Mouse (Mus musculus) lung, postnatal 25 days (tissue): ENCODE measurements around the gene Mis12.

Experiments used
- DNase-seq: peaks from one replicate; pipeline ENCODE4 v3.0.0; 2022; ENCODE audit warnings: low spot score

Gene Mis12

GRCm38 (mm10) chr11:71019201-71020068 is at the start of gene Mis12, which contains the start of gene Derl2:
Mis12 (plus strand) TSS chr11:71019611.
Derl2 (minus strand) TSS chr11:71019841.
- DNase-seq, result peak; percentile 100

DNA sequence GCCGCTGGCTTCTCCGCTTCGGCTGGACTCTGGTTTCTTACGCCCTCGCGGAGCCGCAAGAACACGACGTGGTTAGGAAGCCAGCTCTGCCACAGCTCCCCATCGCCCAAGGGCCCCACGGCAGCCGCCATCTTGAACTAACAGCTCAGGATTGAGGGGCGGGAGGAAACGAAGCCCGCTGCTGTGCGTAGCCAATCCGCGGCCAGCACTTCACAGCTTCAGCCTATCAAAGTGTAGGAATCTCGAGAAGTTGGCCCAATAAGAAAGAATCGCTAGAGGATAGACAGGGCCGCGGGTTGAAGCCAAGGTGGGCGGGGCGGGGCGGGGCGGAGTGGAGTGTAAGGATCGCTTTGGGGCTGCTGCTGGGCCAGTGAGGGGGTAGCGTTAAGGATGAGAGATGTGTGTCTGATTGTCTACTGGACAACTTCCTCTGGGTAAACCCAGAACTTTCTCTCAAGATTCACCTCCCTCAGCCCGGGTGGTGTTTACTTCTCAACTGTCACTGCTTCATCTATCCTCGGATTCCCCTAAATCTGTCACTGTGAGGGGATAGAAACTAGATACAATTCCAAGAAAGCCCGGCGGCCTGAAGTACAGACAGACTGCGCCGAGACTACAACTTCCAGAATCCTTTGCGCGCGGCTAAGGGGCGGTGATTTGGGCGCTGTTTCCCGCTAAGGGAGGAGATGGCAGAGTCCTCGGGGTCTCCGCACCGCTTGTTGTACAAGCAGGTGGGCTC is 49.4 kb upstream of the Mis12 start, which contains the start of the genes Nup88 and Rpain:
Gene Nup88 (minus strand): TSS at position 153 of the 739 bp plus-strand sequence.
Gene Rpain (plus strand): TSS at position 393 of the 739 bp plus-strand sequence.
- peak; percentile 96 for DNase-seq

GRCm38 (mm10) chr11:70970560-70971540 is 48.6 kb upstream of the Mis12 start:
- DNase-seq, result peak; percentile 58

DNA sequence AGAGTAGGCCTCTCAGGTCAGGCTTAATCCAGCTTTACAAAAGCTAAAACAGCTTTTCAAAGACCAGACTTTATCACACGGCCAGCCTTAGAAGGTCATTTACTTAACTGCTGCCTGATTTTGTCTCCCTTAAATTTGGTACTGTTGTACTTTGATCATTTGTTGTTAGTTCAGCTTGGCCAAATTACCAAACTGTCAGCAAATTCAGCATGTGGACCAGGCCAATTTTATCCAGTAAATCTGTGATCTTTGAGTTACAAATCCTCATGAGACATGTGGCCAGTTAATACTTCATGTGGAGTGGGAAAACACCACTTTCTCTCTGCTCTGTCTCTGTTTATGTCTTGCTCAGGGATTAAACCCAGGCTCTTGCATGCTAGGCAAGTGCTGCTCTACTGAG is 46.8 kb upstream of the Mis12 start:
- DNase-seq, result no peak

DNA sequence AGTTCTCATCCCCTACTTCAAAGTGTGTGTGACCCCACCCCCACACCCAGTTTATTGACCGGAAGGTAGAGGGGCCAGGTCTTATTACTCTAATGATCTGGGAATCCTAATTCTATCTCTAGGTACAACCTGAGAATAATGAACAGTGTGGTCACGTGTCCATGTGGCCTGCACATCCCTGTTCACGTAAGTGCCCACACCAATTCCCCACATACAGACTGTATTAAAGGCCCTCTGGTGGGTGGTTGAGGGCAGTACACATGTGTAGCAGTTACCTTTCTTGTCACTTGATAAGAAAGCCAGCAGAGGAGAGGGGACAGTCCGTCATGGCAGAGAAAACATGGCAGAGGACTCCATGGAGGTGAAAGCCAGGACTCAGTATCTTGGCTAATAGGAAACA is 45.5 kb upstream of the Mis12 start:
- DNase-seq, result no peak

DNA sequence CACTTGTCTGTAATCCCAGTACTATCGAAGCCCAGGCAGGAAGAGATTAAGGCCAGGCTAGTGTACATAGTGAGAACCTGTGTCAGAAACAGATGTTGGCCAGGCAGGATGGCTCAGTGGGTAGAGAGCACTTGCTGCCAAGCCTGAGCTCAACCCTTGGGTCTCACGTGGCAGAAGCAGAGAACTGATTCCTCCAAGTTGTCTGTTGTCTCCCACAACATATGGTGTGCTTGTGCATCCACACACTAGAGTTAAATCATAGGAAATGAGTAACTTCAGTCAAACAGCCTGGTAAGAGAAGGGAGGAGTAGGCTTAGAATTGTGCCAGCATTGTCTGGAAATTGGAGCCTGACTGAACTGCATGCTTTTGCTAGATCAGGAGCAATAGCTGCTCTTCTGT is 44.2 kb upstream of the Mis12 start:
- DNase-seq, result no peak

GRCm38 (mm10) chr11:70977293-70977692 is 42.1 kb upstream of the Mis12 start:
- no peak for DNase-seq

- no peak for DNase-seq
These were observed 39.2 kb upstream of the Mis12 start for GRCm38 (mm10) chr11:70980232-70980631.

- DNase-seq, result no peak
These were observed 38.5 kb upstream of the Mis12 start for GRCm38 (mm10) chr11:70980751-70981510.

- no peak for DNase-seq
These were observed 37.4 kb upstream of the Mis12 start for GRCm38 (mm10) chr11:70982030-70982429.

- peak; percentile 93 for DNase-seq
These were observed 36.7 kb upstream of the Mis12 start, which contains the start of gene C1qbp for GRCm38 (mm10) chr11:70982557-70983228. C1qbp (minus strand) TSS chr11:70983026.

- no peak for DNase-seq
These were observed 18.2 kb upstream of the Mis12 start for GRCm38 (mm10) chr11:71001167-71001566.

- no peak for DNase-seq
These were observed 15.6 kb upstream of the Mis12 start for GRCm38 (mm10) chr11:71003611-71004315.

GRCm38 (mm10) chr11:71004316-71004773 is 15.1 kb upstream of the Mis12 start, which contains the start of gene Dhx33:
Dhx33 (minus strand) TSS chr11:71004437.
- peak; percentile 98 for DNase-seq

GRCm38 (mm10) chr11:71005046-71005445 is 14.4 kb upstream of the Mis12 start:
- no peak for DNase-seq

GRCm38 (mm10) chr11:71007026-71007425 is 12.4 kb upstream of the Mis12 start:
- DNase-seq, result no peak

DNA sequence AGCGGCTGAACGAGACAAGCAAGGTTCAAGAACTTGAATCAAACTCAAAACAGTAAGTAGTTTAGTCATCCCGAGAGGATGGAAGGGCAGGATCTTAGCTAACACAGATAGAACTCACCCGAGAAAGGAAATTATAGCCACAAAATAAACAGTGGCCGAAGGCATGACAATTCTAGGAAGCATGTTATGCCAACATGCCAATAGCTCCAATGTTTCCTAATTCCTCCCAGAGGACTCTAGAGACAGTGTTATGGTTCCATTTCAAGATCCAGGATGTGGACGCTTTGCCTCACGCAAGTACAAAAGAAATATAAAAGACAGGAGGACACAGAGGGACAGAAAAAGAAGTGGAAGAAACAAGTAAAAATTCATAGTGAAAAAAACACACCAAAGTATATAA is 11.6 kb upstream of the Mis12 start:
- DNase-seq, result peak; percentile 50

DNA sequence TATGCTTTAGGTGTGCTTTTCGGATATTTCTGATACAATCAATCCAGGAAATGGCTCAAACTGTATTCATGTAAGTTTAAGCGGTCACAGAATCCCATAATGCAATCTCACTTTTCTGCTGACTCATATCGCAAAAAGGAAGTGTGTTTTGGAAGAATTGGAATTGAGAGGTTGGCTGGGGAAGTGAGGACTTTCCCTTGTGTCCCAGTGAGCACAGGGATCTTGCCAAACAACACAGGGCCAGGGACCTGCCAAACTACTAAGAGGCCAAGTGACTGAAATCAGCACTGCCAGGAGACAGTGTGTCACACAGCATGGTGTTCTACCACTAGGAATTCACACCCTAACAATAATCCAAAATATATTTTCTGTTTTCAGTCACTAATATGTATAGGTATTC is 11.1 kb upstream of the Mis12 start:
- peak; percentile 24 for DNase-seq

DNA sequence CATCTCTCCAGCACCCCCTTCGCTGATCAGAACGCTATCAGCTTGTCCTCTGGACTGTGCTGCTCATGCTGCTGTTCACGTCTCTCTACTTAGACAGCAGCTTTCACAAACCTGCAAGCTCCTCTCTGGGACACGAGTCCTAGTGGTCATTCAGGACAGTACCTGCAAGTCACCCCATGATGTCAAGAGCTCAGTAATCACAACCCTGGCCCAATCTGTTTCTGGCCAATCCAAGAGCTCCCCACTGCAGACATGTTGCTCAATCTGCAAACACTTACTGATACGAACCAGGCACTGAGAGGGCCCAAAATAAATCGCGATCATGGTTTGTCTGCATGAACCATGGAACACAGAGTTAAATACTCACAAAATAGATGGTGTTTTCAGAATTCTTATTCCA is 6.7 kb upstream of the Mis12 start:
- peak; percentile 76 for DNase-seq
